Mouse (Mus musculus): Measurements from ENCODE around the gene Nat9. TPM values are rescaled to one million over a fixed set of nuclear protein-coding genes. Genes with fewer than 3 reads are reported as not detected.
A peak's percentile ranks its signal among the peaks of the same experiment; 100 is the strongest.

The Nat9 gene
- polyA plus RNA-seq (2012; rRNA removed) (6.0 and 7.7 TPM in 2 replicates), polyA plus RNA-seq (2014; fragmentation: Nextera tagmentation; extraction: Ambion mirVana) (8.2 and 8.5 TPM in 2 replicates)

GRCm38 (mm10) chr11:115187693-115188092, at the start of gene Nat9:
Gene Nat9, minus strand, starts transcription at chr11:115187859.
- H3K4me1 ChIP-seq (replicated peaks; ENCODE audit: control insufficient read depth in 2 of 2, insufficient read depth in 2 of 2, low read length in 1 of 2): peaks cover 4 to 23% of the 10 kb centered on the region in 2 experiments; a peak in 3 of 4 replicates
- ATAC-seq (ENCODE audit: insufficient read depth): peak; percentile 48; the same call in 1 of the 2 replicates

GRCm38 (mm10) chr11:115236570-115236969, 48.9 kb upstream of the Nat9 start:
- Histone ChIP-seq H3K4me3 (ENCODE audit: insufficient read depth in 1 of 2, low read depth in 2 of 2, low read length in 2 of 2) (no peak overlapping the region), H3K27ac (no peak overlapping the region), H3K9ac (replicated peaks) (no peak overlapping the region), H3K36me3 (replicated peaks; ENCODE audit: control insufficient read depth, insufficient read depth, low read depth) (no peaks in the 10 kb centered on the region), H3K27me3 (ENCODE audit: control insufficient read depth, insufficient read depth, low read length) (no peaks in the 10 kb centered on the region), H3K9me3 (ENCODE audit: control insufficient read depth, low read length) (no peaks in the 10 kb centered on the region), H3K4me2 (ENCODE audit: low read depth) (no peak overlapping the region), H3K4me1 (replicated peaks; ENCODE audit: control insufficient read depth in 2 of 2, insufficient read depth in 2 of 2, low read length in 1 of 2) (no peaks in the 10 kb centered on the region)
- ATAC-seq (ENCODE audit: insufficient read depth) (no peak), DNase-seq (ENCODE audit: low read depth in 3 of 3, low spot score in 3 of 3) (no peak)
- TF ChIP-seq EP300 (IDR thresholded peaks at IDR 0.05; ENCODE audit: low read depth) (no peak), CTCF (IDR thresholded peaks at IDR 0.05; ENCODE audit: low read depth) (no peak)
- 48% methylated on average over 5 of the region's 5 CpGs for WGBS (ENCODE audit: insufficient replicate concordance)

More at GRCm38 (mm10) chr11:115187693-115188092, at the start of gene Nat9:
- H3K9ac ChIP-seq (replicated peaks): peak within 1 kb of the TSS; percentile 63
- peak within 1 kb of the TSS; percentile 59 to 79 for H3K4me3 ChIP-seq (ENCODE audit: insufficient read depth in 1 of 2, low read depth in 2 of 2, low read length in 2 of 2)
- no peak for TF ChIP-seq CTCF (IDR thresholded peaks at IDR 0.05; ENCODE audit: low read depth)
- no peak for TF ChIP-seq EP300 (IDR thresholded peaks at IDR 0.05; ENCODE audit: low read depth)
- peak within 1 kb of the TSS; percentile 68 for H3K27ac ChIP-seq
- 6% methylated on average over 12 of the region's 12 CpGs for WGBS (ENCODE audit: insufficient replicate concordance)
- peak within 1 kb of the TSS; percentile 81 for H3K4me2 ChIP-seq (ENCODE audit: low read depth)
- H3K36me3 ChIP-seq (replicated peaks; ENCODE audit: control insufficient read depth, insufficient read depth, low read depth): no peaks in the 10 kb centered on the region
- no peaks in the 10 kb centered on the region for H3K27me3 ChIP-seq (ENCODE audit: control insufficient read depth, insufficient read depth, low read length)
- no peaks in the 10 kb centered on the region for H3K9me3 ChIP-seq (ENCODE audit: control insufficient read depth, low read length)
- DNase-seq (ENCODE audit: low read depth in 3 of 3, low spot score in 3 of 3): no peak

- Histone ChIP-seq H3K27ac (no peak overlapping the region), H3K27me3 (ENCODE audit: control insufficient read depth, insufficient read depth, low read length) (no peaks in the 10 kb centered on the region), H3K4me2 (ENCODE audit: low read depth) (no peak overlapping the region), H3K4me1 (replicated peaks; ENCODE audit: control insufficient read depth in 2 of 2, insufficient read depth in 2 of 2, low read length in 1 of 2) (no peaks in the 10 kb centered on the region), H3K36me3 (replicated peaks; ENCODE audit: control insufficient read depth, insufficient read depth, low read depth) (no peaks in the 10 kb centered on the region), H3K4me3 (ENCODE audit: insufficient read depth in 1 of 2, low read depth in 2 of 2, low read length in 2 of 2) (no peak overlapping the region), H3K9ac (replicated peaks) (no peak overlapping the region), H3K9me3 (ENCODE audit: control insufficient read depth, low read length) (no peaks in the 10 kb centered on the region)
- no peak for TF ChIP-seq EP300 (IDR thresholded peaks at IDR 0.05; ENCODE audit: low read depth)
- ATAC-seq (ENCODE audit: insufficient read depth) (no peak), DNase-seq (ENCODE audit: low read depth in 3 of 3, low spot score in 3 of 3) (no peak)
- WGBS (ENCODE audit: insufficient replicate concordance): 76% methylated on average over 15 of the region's 15 CpGs
Observed at GRCm38 (mm10) chr11:115234320-115235044, 46.8 kb upstream of the Nat9 start.

- 81% methylated on average over 20 of the region's 20 CpGs for WGBS (ENCODE audit: insufficient replicate concordance)
- no peak for DNase-seq (ENCODE audit: low read depth in 3 of 3, low spot score in 3 of 3)
- no peak for ATAC-seq (ENCODE audit: insufficient read depth)
- no peak overlapping the region for H3K4me2 ChIP-seq (ENCODE audit: low read depth)
- H3K9me3 ChIP-seq (ENCODE audit: control insufficient read depth, low read length): no peaks in the 10 kb centered on the region
- no peaks in the 10 kb centered on the region for H3K4me1 ChIP-seq (replicated peaks; ENCODE audit: control insufficient read depth in 2 of 2, insufficient read depth in 2 of 2, low read length in 1 of 2)
- H3K36me3 ChIP-seq (replicated peaks; ENCODE audit: control insufficient read depth, insufficient read depth, low read depth): no peaks in the 10 kb centered on the region
- H3K4me3 ChIP-seq (ENCODE audit: insufficient read depth in 1 of 2, low read depth in 2 of 2, low read length in 2 of 2): no peak overlapping the region
- no peak overlapping the region for H3K9ac ChIP-seq (replicated peaks)
- no peaks in the 10 kb centered on the region for H3K27me3 ChIP-seq (ENCODE audit: control insufficient read depth, insufficient read depth, low read length)
- H3K27ac ChIP-seq: no peak overlapping the region
- TF ChIP-seq CTCF (IDR thresholded peaks at IDR 0.05; ENCODE audit: low read depth) (peak; percentile 23; the same call in 1 of the 2 replicates), EP300 (IDR thresholded peaks at IDR 0.05; ENCODE audit: low read depth) (no peak)
Observed at GRCm38 (mm10) chr11:115233526-115234290, 46.0 kb upstream of the Nat9 start.

- H3K36me3 ChIP-seq (replicated peaks; ENCODE audit: control insufficient read depth, insufficient read depth, low read depth): no peaks in the 10 kb centered on the region
- no peaks in the 10 kb centered on the region for H3K4me1 ChIP-seq (replicated peaks; ENCODE audit: control insufficient read depth in 2 of 2, insufficient read depth in 2 of 2, low read length in 1 of 2)
- H3K4me3 ChIP-seq (ENCODE audit: insufficient read depth in 1 of 2, low read depth in 2 of 2, low read length in 2 of 2): no peak overlapping the region
- 73% methylated on average over 5 of the region's 5 CpGs for WGBS (ENCODE audit: insufficient replicate concordance)
- no peak overlapping the region for H3K27ac ChIP-seq
- H3K9ac ChIP-seq (replicated peaks): no peak overlapping the region
- no peaks in the 10 kb centered on the region for H3K9me3 ChIP-seq (ENCODE audit: control insufficient read depth, low read length)
- ATAC-seq (ENCODE audit: insufficient read depth) (no peak), DNase-seq (ENCODE audit: low read depth in 3 of 3, low spot score in 3 of 3) (no peak)
- no peaks in the 10 kb centered on the region for H3K27me3 ChIP-seq (ENCODE audit: control insufficient read depth, insufficient read depth, low read length)
- H3K4me2 ChIP-seq (ENCODE audit: low read depth): no peak overlapping the region
- TF ChIP-seq CTCF (IDR thresholded peaks at IDR 0.05; ENCODE audit: low read depth): no peak
Observed at GRCm38 (mm10) chr11:115232889-115233288, 45.2 kb upstream of the Nat9 start.

Data from liver, embryonic 14.5 days (tissue).